Mouse (Mus musculus): ENCODE results near the gene Kdm6b. TPM values are rescaled to one million over a fixed set of nuclear protein-coding genes. Genes with fewer than 3 reads are reported as not detected.
A peak's percentile ranks its signal among the peaks of the same experiment; 100 is the strongest.

Gene Kdm6b
- polyA plus RNA-seq, 2 experiments: 1.4 to 2.9 TPM

- H3K9ac ChIP-seq (replicated peaks): peak overlapping the region; percentile 39
- H3K27me3 ChIP-seq (ENCODE audit: control insufficient read depth, insufficient read depth, low read length): peaks cover 35% of the 10 kb centered on the region
- H3K4me1 ChIP-seq (replicated peaks; ENCODE audit: control insufficient read depth in 2 of 2, insufficient read depth in 2 of 2, low read length in 1 of 2): peaks cover 31 to 34% of the 10 kb centered on the region in 2 experiments
- H3K36me3 ChIP-seq (replicated peaks; ENCODE audit: control insufficient read depth, insufficient read depth, low read depth): no peaks in the 10 kb centered on the region
- under 1% methylated on average over 22 of the region's 22 CpGs for WGBS (ENCODE audit: insufficient replicate concordance)
- H3K27ac ChIP-seq: peak overlapping the region; percentile 8
- H3K4me2 ChIP-seq (ENCODE audit: low read depth): peak overlapping the region; percentile 89
- ATAC-seq (ENCODE audit: insufficient read depth): no peak
- TF ChIP-seq EP300 (IDR thresholded peaks at IDR 0.05; ENCODE audit: low read depth) (no peak), CTCF (IDR thresholded peaks at IDR 0.05; ENCODE audit: low read depth) (no peak)
- no peak for DNase-seq (ENCODE audit: low read depth in 3 of 3, low spot score in 3 of 3)
- no peaks in the 10 kb centered on the region for H3K9me3 ChIP-seq (ENCODE audit: control insufficient read depth, low read length)
- H3K4me3 ChIP-seq (ENCODE audit: insufficient read depth in 1 of 2, low read depth in 2 of 2, low read length in 2 of 2): peak overlapping the region; percentile 27 to 77
Observed at GRCm38 (mm10) chr11:69366855-69367615, 46.4 kb downstream of the Kdm6b start.

GRCm38 (mm10) chr11:69366157-69366854, 47.2 kb downstream of the Kdm6b start:
- H3K9me3 ChIP-seq (ENCODE audit: control insufficient read depth, low read length): no peaks in the 10 kb centered on the region
- DNase-seq (ENCODE audit: low read depth in 3 of 3, low spot score in 3 of 3) (peak; percentile 38 to 63 (median 54)), ATAC-seq (ENCODE audit: insufficient read depth) (peak; percentile 68)
- no peaks in the 10 kb centered on the region for H3K36me3 ChIP-seq (replicated peaks; ENCODE audit: control insufficient read depth, insufficient read depth, low read depth)
- H3K27ac ChIP-seq: no peak overlapping the region; the same call in 1 of the 2 replicates
- H3K27me3 ChIP-seq (ENCODE audit: control insufficient read depth, insufficient read depth, low read length): peaks cover 35% of the 10 kb centered on the region
- peak overlapping the region; percentile 39 for H3K9ac ChIP-seq (replicated peaks)
- no peak for TF ChIP-seq CTCF (IDR thresholded peaks at IDR 0.05; ENCODE audit: low read depth)
- H3K4me1 ChIP-seq (replicated peaks; ENCODE audit: control insufficient read depth in 2 of 2, insufficient read depth in 2 of 2, low read length in 1 of 2): peaks cover 24 to 26% of the 10 kb centered on the region in 2 experiments
- H3K4me2 ChIP-seq (ENCODE audit: low read depth): peak overlapping the region; percentile 89
- H3K4me3 ChIP-seq (ENCODE audit: insufficient read depth in 1 of 2, low read depth in 2 of 2, low read length in 2 of 2): peak overlapping the region; percentile 41 to 77
- WGBS (ENCODE audit: insufficient replicate concordance): 2% methylated on average over 26 of the region's 26 CpGs

- no peak overlapping the region for H3K9ac ChIP-seq (replicated peaks)
- 44% methylated on average over 6 of the region's 6 CpGs for WGBS (ENCODE audit: insufficient replicate concordance)
- peak overlapping the region; percentile 89 for H3K4me2 ChIP-seq (ENCODE audit: low read depth)
- H3K4me1 ChIP-seq (replicated peaks; ENCODE audit: control insufficient read depth in 2 of 2, insufficient read depth in 2 of 2, low read length in 1 of 2): peaks cover 19 to 22% of the 10 kb centered on the region in 2 experiments
- peak overlapping the region in 1 of 2 experiments; percentile 77; a peak in 2 of 4 replicates for H3K4me3 ChIP-seq (ENCODE audit: insufficient read depth in 1 of 2, low read depth in 2 of 2, low read length in 2 of 2)
- no peaks in the 10 kb centered on the region for H3K9me3 ChIP-seq (ENCODE audit: control insufficient read depth, low read length)
- no peaks in the 10 kb centered on the region for H3K36me3 ChIP-seq (replicated peaks; ENCODE audit: control insufficient read depth, insufficient read depth, low read depth)
- DNase-seq (ENCODE audit: low read depth in 3 of 3, low spot score in 3 of 3): no peak
- H3K27me3 ChIP-seq (ENCODE audit: control insufficient read depth, insufficient read depth, low read length): peaks cover 35% of the 10 kb centered on the region
- TF ChIP-seq CTCF (IDR thresholded peaks at IDR 0.05; ENCODE audit: low read depth) (no peak), EP300 (IDR thresholded peaks at IDR 0.05; ENCODE audit: low read depth) (no peak)
- H3K27ac ChIP-seq: no peak overlapping the region
- no peak for ATAC-seq (ENCODE audit: insufficient read depth)
Observed at GRCm38 (mm10) chr11:69365722-69366121, 47.8 kb downstream of the Kdm6b start.

GRCm38 (mm10) chr11:69364910-69365309, 48.6 kb downstream of the Kdm6b start:
- Histone ChIP-seq H3K9ac (replicated peaks) (no peak overlapping the region), H3K4me1 (replicated peaks; ENCODE audit: control insufficient read depth in 2 of 2, insufficient read depth in 2 of 2, low read length in 1 of 2) (peaks cover 17% of the 10 kb centered on the region in 2 experiments; a peak in 3 of 4 replicates), H3K27me3 (ENCODE audit: control insufficient read depth, insufficient read depth, low read length) (peaks cover 35% of the 10 kb centered on the region), H3K4me3 (ENCODE audit: insufficient read depth in 1 of 2, low read depth in 2 of 2, low read length in 2 of 2) (no peak overlapping the region), H3K4me2 (ENCODE audit: low read depth) (peak overlapping the region; percentile 39), H3K36me3 (replicated peaks; ENCODE audit: control insufficient read depth, insufficient read depth, low read depth) (no peaks in the 10 kb centered on the region), H3K9me3 (ENCODE audit: control insufficient read depth, low read length) (no peaks in the 10 kb centered on the region), H3K27ac (no peak overlapping the region)
- 35% methylated on average over 6 of the region's 6 CpGs for WGBS (ENCODE audit: insufficient replicate concordance)
- peak; percentile 18; the same call in 1 of the 2 replicates for ATAC-seq (ENCODE audit: insufficient read depth)
- TF ChIP-seq EP300 (IDR thresholded peaks at IDR 0.05; ENCODE audit: low read depth): no peak
- TF ChIP-seq CTCF (IDR thresholded peaks at IDR 0.05; ENCODE audit: low read depth): no peak
- DNase-seq (ENCODE audit: low read depth in 3 of 3, low spot score in 3 of 3): no peak

GRCm38 (mm10) chr11:69364376-69364775, 49.1 kb downstream of the Kdm6b start:
- H3K36me3 ChIP-seq (replicated peaks; ENCODE audit: control insufficient read depth, insufficient read depth, low read depth): no peaks in the 10 kb centered on the region
- peaks cover 16 to 17% of the 10 kb centered on the region in 2 experiments; a peak in 3 of 4 replicates for H3K4me1 ChIP-seq (replicated peaks; ENCODE audit: control insufficient read depth in 2 of 2, insufficient read depth in 2 of 2, low read length in 1 of 2)
- H3K9ac ChIP-seq (replicated peaks): no peak overlapping the region
- ATAC-seq (ENCODE audit: insufficient read depth): no peak
- peaks cover 31% of the 10 kb centered on the region for H3K27me3 ChIP-seq (ENCODE audit: control insufficient read depth, insufficient read depth, low read length)
- no peak overlapping the region for H3K4me3 ChIP-seq (ENCODE audit: insufficient read depth in 1 of 2, low read depth in 2 of 2, low read length in 2 of 2)
- H3K27ac ChIP-seq: no peak overlapping the region
- TF ChIP-seq CTCF (IDR thresholded peaks at IDR 0.05; ENCODE audit: low read depth): no peak
- TF ChIP-seq EP300 (IDR thresholded peaks at IDR 0.05; ENCODE audit: low read depth): no peak
- WGBS (ENCODE audit: insufficient replicate concordance): 47% methylated on average over 8 of the region's 8 CpGs
- peak overlapping the region; percentile 39 for H3K4me2 ChIP-seq (ENCODE audit: low read depth)
- DNase-seq (ENCODE audit: low read depth in 3 of 3, low spot score in 3 of 3): no peak
- H3K9me3 ChIP-seq (ENCODE audit: control insufficient read depth, low read length): no peaks in the 10 kb centered on the region
